Mouse (Mus musculus) testis, adult 2 months (tissue): Measurements from ENCODE around the gene Hint1. TPM values are rescaled to one million over a fixed set of nuclear protein-coding genes. Genes with fewer than 3 reads are reported as not detected.
A peak's percentile ranks its signal among the peaks of the same experiment; 100 is the strongest.

Source experiments
- H3K27ac ChIP-seq: fragments of 200-500 bp; 2 replicates; pipeline ENCODE4 v1.5.1; 2012; ENCODE audit warnings: low read depth, low read length; ENCODE audit not compliant: control insufficient read depth, insufficient read depth
- H3K27me3 ChIP-seq: fragments of 200-500 bp; 2 replicates; pipeline ENCODE4 v1.6.1; 2012; ENCODE audit warnings: mild to moderate bottlenecking, low read length, moderate library complexity; ENCODE audit not compliant: control insufficient read depth, insufficient read depth
- H3K36me3 ChIP-seq: fragments of 200-500 bp; 2 replicates; pipeline ENCODE4 v1.6.1; 2012; ENCODE audit warnings: mild to moderate bottlenecking, low read length; ENCODE audit not compliant: control insufficient read depth, insufficient read depth
- H3K4me1 ChIP-seq: fragments of 200-500 bp; 2 replicates; pipeline ENCODE4 v1.6.1; 2012; ENCODE audit warnings: low read length; ENCODE audit not compliant: control insufficient read depth, insufficient read depth
- H3K4me3 ChIP-seq: fragments of 200-500 bp; 2 replicates; pipeline ENCODE4 v1.5.1; 2012; ENCODE audit warnings: low read depth, mild to moderate bottlenecking, low read length, moderate library complexity, mixed read lengths; ENCODE audit not compliant: control insufficient read depth
- CTCF ChIP-seq: fragments of 200-500 bp; IDR thresholded peaks from 2 replicates; pipeline ENCODE4 v1.5.1; 2012; ENCODE audit warnings: low read depth, mild to moderate bottlenecking, inconsistent platforms, low read length, moderate library complexity; ENCODE audit not compliant: control insufficient read depth, insufficient read depth, insufficient replicate concordance
- POLR2A ChIP-seq: fragments of 200-500 bp; IDR thresholded peaks from 2 replicates; pipeline ENCODE4 v1.6.1; 2012; ENCODE audit warnings: low read depth, mild to moderate bottlenecking, inconsistent platforms, low read length, moderate library complexity; ENCODE audit not compliant: control insufficient read depth
- polyA plus RNA-seq: library from polyadenylated mRNA; depleted of rRNA; stranded (reverse); fragments of >200 nt; gene quantifications from 2 replicates; pipeline ENCODE4 v1.2.3, GENCODE M21; 2012

The Hint1 gene
- polyA plus RNA-seq, 1 experiment: 372 TPM

DNA sequence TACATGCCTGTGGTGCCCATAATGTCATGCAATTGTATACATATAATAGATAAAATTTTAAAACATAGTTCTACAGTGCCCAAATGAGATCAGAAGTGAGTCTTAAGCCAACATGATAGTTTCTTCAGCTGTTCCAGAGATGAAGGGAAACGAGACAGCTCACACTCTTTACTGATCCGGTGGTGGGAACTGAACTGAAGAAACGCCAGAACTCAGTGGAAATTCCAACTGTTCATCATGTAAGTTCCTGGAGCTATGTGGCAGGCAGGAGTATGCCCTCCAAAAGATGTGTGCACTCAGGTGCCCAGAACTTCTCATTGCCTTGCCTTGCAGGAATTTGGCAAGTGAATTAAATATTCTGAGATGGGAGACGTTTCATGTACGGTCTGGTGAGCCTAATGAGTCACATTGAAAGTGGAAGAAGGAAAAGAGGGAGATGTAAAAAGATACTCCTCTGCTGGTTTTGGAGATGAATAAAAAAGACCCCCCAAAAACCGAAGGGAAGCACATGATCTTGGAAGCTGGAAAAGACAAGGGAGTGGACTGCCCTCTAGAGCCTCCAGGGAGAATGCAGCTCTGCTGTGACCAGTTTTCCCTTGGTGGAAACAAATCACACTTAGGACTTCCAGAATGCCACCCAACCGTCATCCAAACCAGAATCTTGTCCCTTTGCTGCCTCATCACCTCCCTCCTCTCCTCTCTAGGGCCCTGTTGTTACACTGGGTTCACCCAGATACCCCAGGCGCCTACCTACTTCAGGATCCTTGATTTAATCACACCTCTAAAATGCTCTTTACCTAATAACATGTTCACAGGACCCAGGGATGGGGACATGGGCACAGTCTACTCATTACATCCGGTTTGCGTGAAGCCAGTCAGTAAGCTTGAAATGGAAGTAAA, 3.3 kb upstream of the Hint1 start:
- Histone ChIP-seq H3K27me3 (no peaks in the 10 kb centered on the region), H3K27ac (no peak overlapping the region), H3K4me3 (peak overlapping the region; percentile 37), H3K4me1 (peaks cover 4% of the 10 kb centered on the region), H3K36me3 (no peaks in the 10 kb centered on the region)
- no peak for TF ChIP-seq POLR2A
- TF ChIP-seq CTCF: peak; percentile 33; the same call in 1 of the 2 replicates

DNA sequence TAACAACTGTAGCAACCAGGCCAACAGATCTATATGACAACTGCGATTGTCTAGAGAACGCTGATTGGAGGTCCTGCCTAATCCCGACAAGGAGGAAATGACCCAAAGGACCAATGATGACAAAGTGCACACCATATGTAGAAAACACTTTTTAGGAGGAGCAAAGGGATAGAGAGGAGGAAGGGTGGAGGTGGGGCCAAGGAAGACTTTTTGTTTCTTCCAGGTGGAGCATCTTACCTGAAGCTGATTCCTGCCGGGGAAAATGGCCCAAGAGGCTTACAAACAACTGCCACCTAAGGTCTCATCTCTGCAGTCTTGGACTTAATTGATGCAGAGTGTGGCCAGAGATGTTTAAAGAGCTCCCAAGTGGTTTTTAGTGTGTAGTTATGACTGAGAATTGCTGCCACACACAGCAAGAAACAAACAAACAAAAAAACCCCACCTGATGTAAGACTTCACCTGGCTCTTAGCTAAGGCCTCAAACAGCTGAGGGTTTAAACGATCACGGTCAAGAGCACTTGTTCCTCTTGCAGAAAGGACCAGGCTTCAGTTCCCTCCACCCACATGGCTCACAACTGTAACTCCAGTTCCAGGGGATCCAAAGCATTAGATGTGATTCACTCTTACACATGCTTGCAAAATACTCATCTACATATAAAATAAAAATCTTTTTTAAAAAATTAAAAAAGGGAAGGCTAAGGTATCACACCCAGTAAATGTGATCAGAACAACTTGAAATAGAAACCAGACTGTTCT, 675 bp upstream of the Hint1 start:
- Histone ChIP-seq H3K36me3 (peaks cover 2% of the 10 kb centered on the region; the same call in 1 of the 2 replicates), H3K27ac (peak overlapping the region; percentile 19), H3K4me1 (peaks cover 2% of the 10 kb centered on the region; the same call in 1 of the 2 replicates), H3K4me3 (peak overlapping the region; percentile 99), H3K27me3 (no peaks in the 10 kb centered on the region)
- no peak for TF ChIP-seq POLR2A
- no peak for TF ChIP-seq CTCF

DNA sequence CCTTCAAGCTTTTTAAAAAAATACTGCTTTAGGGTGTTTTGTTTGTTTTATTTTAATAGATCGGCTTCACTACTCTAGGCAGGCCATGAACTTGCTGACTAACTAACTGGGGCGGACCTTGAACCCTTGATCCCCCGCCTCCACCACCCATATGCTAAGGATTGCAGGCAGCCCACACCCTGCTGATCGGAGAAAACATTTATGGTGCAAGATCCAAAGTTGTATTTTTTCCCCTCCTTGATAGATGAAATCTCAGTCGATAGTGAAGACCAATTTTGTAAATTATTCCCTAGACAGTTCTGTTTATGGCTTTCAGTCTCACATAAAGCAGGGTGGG, 834 bp downstream of the Hint1 start:
- Histone ChIP-seq H3K4me1 (peaks cover 2% of the 10 kb centered on the region; the same call in 1 of the 2 replicates), H3K36me3 (peaks cover 2% of the 10 kb centered on the region; the same call in 1 of the 2 replicates), H3K4me3 (peak overlapping the region; percentile 99), H3K27ac (peak overlapping the region; percentile 99), H3K27me3 (no peaks in the 10 kb centered on the region)
- no peak for TF ChIP-seq POLR2A
- no peak for TF ChIP-seq CTCF

GRCm38 (mm10) chr11:54867903-54868434, 1.8 kb downstream of the Hint1 start:
- Histone ChIP-seq H3K4me1 (peaks cover 2% of the 10 kb centered on the region; the same call in 1 of the 2 replicates), H3K27me3 (no peaks in the 10 kb centered on the region), H3K36me3 (peaks cover 2% of the 10 kb centered on the region; the same call in 1 of the 2 replicates), H3K4me3 (no peak overlapping the region), H3K27ac (no peak overlapping the region)
- TF ChIP-seq CTCF (no peak), POLR2A (no peak)

DNA sequence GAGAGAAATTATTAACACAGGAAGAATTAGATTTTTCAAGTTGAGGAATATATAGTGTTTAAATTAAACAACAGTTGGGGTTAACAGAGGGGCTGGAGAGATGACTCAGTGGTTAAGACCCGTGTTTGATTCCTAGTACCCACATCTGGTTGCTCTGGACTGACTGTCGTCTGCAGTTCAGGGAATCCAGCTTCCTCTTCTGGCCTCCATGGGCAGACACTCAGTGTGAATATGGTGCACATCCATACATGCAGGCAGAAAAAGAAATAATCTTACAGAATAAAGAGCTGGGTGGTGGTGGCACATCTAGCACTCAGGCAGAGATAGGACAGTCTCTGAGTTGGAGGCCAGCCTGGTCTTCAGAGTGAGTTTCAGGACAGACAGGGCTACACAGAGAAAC, 2.3 kb downstream of the Hint1 start:
- H3K27ac ChIP-seq: no peak overlapping the region
- H3K4me1 ChIP-seq: peaks cover 2% of the 10 kb centered on the region; the same call in 1 of the 2 replicates
- peaks cover 2% of the 10 kb centered on the region for H3K36me3 ChIP-seq
- no peak for TF ChIP-seq POLR2A
- TF ChIP-seq CTCF: no peak
- H3K27me3 ChIP-seq: no peaks in the 10 kb centered on the region
- H3K4me3 ChIP-seq: no peak overlapping the region

- H3K4me1 ChIP-seq: peaks cover 2% of the 10 kb centered on the region; the same call in 1 of the 2 replicates
- no peaks in the 10 kb centered on the region for H3K27me3 ChIP-seq
- H3K36me3 ChIP-seq: peaks cover 2% of the 10 kb centered on the region
- TF ChIP-seq CTCF (no peak), POLR2A (no peak)
- H3K4me3 ChIP-seq: no peak overlapping the region
- no peak overlapping the region for H3K27ac ChIP-seq
Observed at GRCm38 (mm10) chr11:54869318-54869717, 3.1 kb downstream of the Hint1 start.
